Mouse (Mus musculus) MEL (cell line): Measurements from ENCODE around the gene Gpatch1. TPM values are rescaled to one million over a fixed set of nuclear protein-coding genes. Genes with fewer than 3 reads are reported as not detected.

Experiments
- DNase-seq: peaks from one replicate; pipeline ENCODE4 v3.0.0; 2011; ENCODE audit warnings: low read depth, low spot score
- H3K27ac ChIP-seq: 2 replicates; pipeline ENCODE4 v1.5.1; 2012; ENCODE audit warnings: low read depth, mild to moderate bottlenecking, control low read depth, low read length, moderate library complexity; ENCODE audit not compliant: control insufficient read depth
- H3K27me3 ChIP-seq, 2 experiments: fragments of 150-350 bp in 1 of 2; sonication (generic) in 1 of 2; 2 replicates each; pipeline ENCODE4 v1.6.1; 2012; ENCODE audit warnings: low read length in 2 of 2, mild to moderate bottlenecking in 2 of 2, improper control_type of control experiment in 1 of 2, moderate library complexity in 1 of 2; ENCODE audit not compliant: insufficient read depth in 2 of 2, control insufficient read depth in 1 of 2
- H3K36me3 ChIP-seq, 2 experiments: 2 replicates each; pipeline ENCODE4 v1.6.1; 2012 to 2014; ENCODE audit warnings: low read length in 2 of 2, improper control_type of control experiment in 1 of 2, inconsistent platforms in 1 of 2, mild to moderate bottlenecking in 1 of 2; ENCODE audit not compliant: insufficient read depth in 2 of 2, control insufficient read depth in 1 of 2
- H3K4me1 ChIP-seq, 2 experiments: fragments of 150-350 bp in 1 of 2; sonication (generic) in 1 of 2; 2 replicates each; pipeline ENCODE4 v1.6.1; 2012; ENCODE audit warnings: low read length in 2 of 2, improper control_type of control experiment in 1 of 2, mild to moderate bottlenecking in 1 of 2; ENCODE audit not compliant: insufficient read depth in 2 of 2, control insufficient read depth in 1 of 2
- H3K4me3 ChIP-seq, 2 experiments: fragments of 150-350 bp in 1 of 2; sonication (generic) in 1 of 2; 2 replicates each; pipeline ENCODE4 v1.5.1; 2012; ENCODE audit warnings: low read depth in 2 of 2, low read length in 2 of 2, mild to moderate bottlenecking in 2 of 2, moderate library complexity in 2 of 2, control low read depth in 1 of 2, improper control_type of control experiment in 1 of 2; ENCODE audit not compliant: control insufficient read depth in 1 of 2, insufficient read depth in 1 of 2
- H3K79me2 ChIP-seq: 2 replicates; pipeline ENCODE4 v1.6.1; 2012; ENCODE audit warnings: mild to moderate bottlenecking, low read length, moderate library complexity; ENCODE audit not compliant: control insufficient read depth, poor library complexity, insufficient read depth
- H3K9ac ChIP-seq: 2 replicates; pipeline ENCODE4 v1.6.1; 2012; ENCODE audit warnings: low read depth, mild to moderate bottlenecking, control low read depth, low read length, moderate library complexity; ENCODE audit not compliant: control insufficient read depth, poor library complexity, severe bottlenecking
- H3K9me3 ChIP-seq: fragments of 150-350 bp; sonication (generic); replicated peaks from 2 replicates; pipeline ENCODE4 v1.6.1; 2012; ENCODE audit warnings: mild to moderate bottlenecking, low read length, improper control_type of control experiment, moderate library complexity; ENCODE audit not compliant: insufficient read depth
- BHLHE40 ChIP-seq: IDR thresholded peaks from 2 replicates; pipeline ENCODE4 v1.6.1; 2012; ENCODE audit warnings: low read depth, mild to moderate bottlenecking, inconsistent platforms, low read length, improper control_type of control experiment, borderline replicate concordance
- CHD1 ChIP-seq: IDR thresholded peaks from 2 replicates; pipeline ENCODE4 v1.6.1; 2012; ENCODE audit warnings: low read depth, mild to moderate bottlenecking, inconsistent platforms, low read length, improper control_type of control experiment
- CHD2 ChIP-seq: IDR thresholded peaks from 2 replicates; pipeline ENCODE4 v1.6.1; 2011; ENCODE audit warnings: low read length, improper control_type of control experiment
- CTCF ChIP-seq, 3 experiments: IDR thresholded peaks in 2 of 3; conservative IDR thresholded peaks in 1 of 3; 2 replicates each; pipeline ENCODE4 v1.5.1; 2011 to 2012; ENCODE audit warnings: low read length in 3 of 3, low read depth in 2 of 3, mild to moderate bottlenecking in 2 of 3, improper control_type of control experiment in 1 of 3, inconsistent platforms in 1 of 3, mixed read lengths in 1 of 3, moderate library complexity in 1 of 3; ENCODE audit not compliant: control insufficient read depth in 1 of 3, insufficient read depth in 1 of 3, poor library complexity in 1 of 3, severe bottlenecking in 1 of 3
- E2F4 ChIP-seq: IDR thresholded peaks from 2 replicates; pipeline ENCODE4 v1.6.1; 2011; ENCODE audit warnings: low read depth, low read length, improper control_type of control experiment, borderline replicate concordance
- ELF1 ChIP-seq: IDR thresholded peaks from 2 replicates; pipeline ENCODE4 v1.6.1; 2014; ENCODE audit warnings: low read depth, mild to moderate bottlenecking, inconsistent platforms, low read length, improper control_type of control experiment, moderate library complexity
- EP300 ChIP-seq, 2 experiments: IDR thresholded peaks; 2 replicates each; pipeline ENCODE4 v1.6.1; 2011; ENCODE audit warnings: improper control_type of control experiment in 2 of 2, low read length in 2 of 2, low read depth in 1 of 2, mild to moderate bottlenecking in 1 of 2
- ETS1 ChIP-seq: IDR thresholded peaks from 2 replicates; pipeline ENCODE4 v1.6.1; 2012; ENCODE audit warnings: low read depth, mild to moderate bottlenecking, inconsistent platforms, low read length, improper control_type of control experiment, moderate library complexity
- GABPA ChIP-seq: IDR thresholded peaks from 2 replicates; pipeline ENCODE4 v1.6.1; 2012; ENCODE audit warnings: low read depth, mild to moderate bottlenecking, inconsistent platforms, low read length, improper control_type of control experiment, moderate library complexity
- GATA1 ChIP-seq: IDR thresholded peaks from 2 replicates; pipeline ENCODE4 v1.6.1; 2011; ENCODE audit warnings: low read depth, low read length, improper control_type of control experiment
- HCFC1 ChIP-seq: IDR thresholded peaks from 2 replicates; pipeline ENCODE4 v1.6.1; 2012; ENCODE audit warnings: low read depth, mild to moderate bottlenecking, inconsistent platforms, low read length, improper control_type of control experiment, moderate library complexity
- JUND ChIP-seq: IDR thresholded peaks from 2 replicates; pipeline ENCODE4 v1.6.1; 2011; ENCODE audit warnings: low read depth, mild to moderate bottlenecking, improper control_type of control experiment, low read length
- KAT2A ChIP-seq: conservative IDR thresholded peaks from 2 replicates; pipeline ENCODE4 v1.6.1; 2012; ENCODE audit warnings: low read depth, low read length, improper control_type of control experiment, inconsistent platforms
- MAZ ChIP-seq: IDR thresholded peaks from 2 replicates; pipeline ENCODE4 v1.6.1; 2012; ENCODE audit warnings: low read depth, mild to moderate bottlenecking, inconsistent platforms, low read length, improper control_type of control experiment
- MEF2A ChIP-seq: IDR thresholded peaks from 2 replicates; pipeline ENCODE4 v1.6.1; 2014; ENCODE audit warnings: low read depth, mild to moderate bottlenecking, inconsistent platforms, low read length, improper control_type of control experiment; ENCODE audit not compliant: poor library complexity, insufficient replicate concordance, severe bottlenecking; ENCODE audit errors: extremely low read depth
- MXI1 ChIP-seq: IDR thresholded peaks from 2 replicates; pipeline ENCODE4 v1.6.1; 2011; ENCODE audit warnings: mild to moderate bottlenecking, low read depth, low read length, improper control_type of control experiment
- MYB ChIP-seq: IDR thresholded peaks from 2 replicates; pipeline ENCODE4 v1.6.1; 2011; ENCODE audit warnings: mild to moderate bottlenecking, low read depth, low read length, improper control_type of control experiment
- MYC ChIP-seq: IDR thresholded peaks from 2 replicates; pipeline ENCODE4 v1.6.1; 2011; ENCODE audit warnings: low read depth, mild to moderate bottlenecking, low read length, improper control_type of control experiment, moderate library complexity
- NELFE ChIP-seq: IDR thresholded peaks from 2 replicates; pipeline ENCODE4 v1.6.1; 2011; ENCODE audit warnings: low read depth, low read length, improper control_type of control experiment
- NRF1 ChIP-seq: IDR thresholded peaks from 2 replicates; pipeline ENCODE4 v1.6.1; 2014; ENCODE audit warnings: low read depth, mild to moderate bottlenecking, inconsistent platforms, low read length, improper control_type of control experiment, moderate library complexity; ENCODE audit not compliant: poor library complexity, insufficient read depth, severe bottlenecking
- POLR2A ChIP-seq, 2 experiments: IDR thresholded peaks; 2 replicates each; pipeline ENCODE4 v1.6.1; 2011 to 2012; ENCODE audit warnings: low read length in 2 of 2, mild to moderate bottlenecking in 2 of 2, control low read depth in 1 of 2, improper control_type of control experiment in 1 of 2, low read depth in 1 of 2, moderate library complexity in 1 of 2; ENCODE audit not compliant: control insufficient read depth in 1 of 2, insufficient read depth in 1 of 2, poor library complexity in 1 of 2
- POLR2AphosphoS2 ChIP-seq: IDR thresholded peaks from 2 replicates; pipeline ENCODE4 v1.6.1; 2011; ENCODE audit warnings: low read length, improper control_type of control experiment
- POLR2AphosphoS5 ChIP-seq: IDR thresholded peaks from 2 replicates; pipeline ENCODE4 v1.6.1; 2012; ENCODE audit warnings: low read depth, borderline replicate concordance, mild to moderate bottlenecking, inconsistent platforms, low read length, moderate library complexity, mixed read lengths
- RAD21 ChIP-seq: IDR thresholded peaks from 2 replicates; pipeline ENCODE4 v1.6.1; 2011; ENCODE audit warnings: mild to moderate bottlenecking, low read depth, low read length, improper control_type of control experiment
- RCOR1 ChIP-seq: IDR thresholded peaks from 2 replicates; pipeline ENCODE4 v1.6.1; 2012; ENCODE audit warnings: low read depth, mild to moderate bottlenecking, inconsistent platforms, low read length, improper control_type of control experiment
- SIN3A ChIP-seq: IDR thresholded peaks from 2 replicates; pipeline ENCODE4 v1.6.1; 2012; ENCODE audit warnings: low read length, improper control_type of control experiment, inconsistent platforms
- SMC3 ChIP-seq: IDR thresholded peaks from 2 replicates; pipeline ENCODE4 v1.6.1; 2011; ENCODE audit warnings: low read depth, low read length, improper control_type of control experiment
- TAL1 ChIP-seq: IDR thresholded peaks from 2 replicates; pipeline ENCODE4 v1.6.1; 2012; ENCODE audit warnings: mild to moderate bottlenecking, inconsistent platforms, low read length, moderate library complexity, mixed read lengths
- TBP ChIP-seq: IDR thresholded peaks from 2 replicates; pipeline ENCODE4 v1.8.0; 2011; ENCODE audit warnings: low read depth, low read length, improper control_type of control experiment
- TCF12 ChIP-seq: IDR thresholded peaks from 2 replicates; pipeline ENCODE4 v1.6.1; 2014; ENCODE audit warnings: low read depth, mild to moderate bottlenecking, inconsistent platforms, low read length, improper control_type of control experiment, moderate library complexity
- UBTF ChIP-seq: IDR thresholded peaks from 2 replicates; pipeline ENCODE4 v1.6.1; 2012; ENCODE audit warnings: low read depth, mild to moderate bottlenecking, inconsistent platforms, low read length, improper control_type of control experiment, moderate library complexity, borderline replicate concordance; ENCODE audit not compliant: insufficient read depth
- USF1 ChIP-seq: IDR thresholded peaks from 2 replicates; pipeline ENCODE4 v1.6.1; 2014; ENCODE audit warnings: low read depth, mild to moderate bottlenecking, inconsistent platforms, low read length, improper control_type of control experiment, moderate library complexity
- USF2 ChIP-seq, 2 experiments: IDR thresholded peaks; 2 replicates each; pipeline ENCODE4 v1.6.1; 2011 to 2012; ENCODE audit warnings: improper control_type of control experiment in 2 of 2, low read length in 2 of 2, borderline replicate concordance in 1 of 2, inconsistent platforms in 1 of 2, low read depth in 1 of 2, mild to moderate bottlenecking in 1 of 2; ENCODE audit not compliant: insufficient read depth in 1 of 2
- ZC3H11A ChIP-seq: IDR thresholded peaks from 2 replicates; pipeline ENCODE4 v1.6.1; 2012; ENCODE audit warnings: low read depth, mild to moderate bottlenecking, inconsistent platforms, low read length, improper control_type of control experiment
- ZKSCAN1 ChIP-seq: IDR thresholded peaks from 2 replicates; pipeline ENCODE4 v1.6.1; 2012; ENCODE audit warnings: low read depth, mild to moderate bottlenecking, inconsistent platforms, low read length, improper control_type of control experiment, moderate library complexity
- ZMIZ1 ChIP-seq: IDR thresholded peaks from 2 replicates; pipeline ENCODE4 v1.6.1; 2012; ENCODE audit warnings: low read depth, mild to moderate bottlenecking, inconsistent platforms, low read length, improper control_type of control experiment, moderate library complexity
- polyA plus RNA-seq, 2 experiments: library from polyadenylated mRNA; stranded (reverse) in 1 of 2; unstranded in 1 of 2; fragments of >175 nt in 1 of 2; fragments of >200 nt in 1 of 2; gene quantifications; 2 replicates each; pipeline versions ENCODE4 v1.2.1 to v1.2.4; 2012; ENCODE audit warnings: low replicate concordance in 2 of 2, low read depth in 1 of 2; ENCODE audit not compliant: insufficient read length in 2 of 2, insufficient read depth in 1 of 2, missing spikeins in 1 of 2
- total RNA-seq: library from RNA; depleted of rRNA; stranded (reverse); fragments of 300-350 nt; gene quantifications from 2 replicates; pipeline ENCODE4 v1.2.3, GENCODE M21; 2012

The Gpatch1 gene
- total and polyA plus RNA-seq, 3 experiments: 8.5 to 13.4 TPM; not detected in 1

GRCm38 (mm10) chr7:35269443-35270024 is 48.7 kb downstream of the Gpatch1 start:
- peak overlapping the region; percentile 32 to 71 for H3K4me3 ChIP-seq
- no peaks in the 10 kb centered on the region for H3K79me2 ChIP-seq
- peak overlapping the region; percentile 33 for H3K9ac ChIP-seq
- H3K36me3 ChIP-seq: no peaks in the 10 kb centered on the region
- H3K4me1 ChIP-seq: peaks cover 0 to 6% of the 10 kb centered on the region in 2 experiments; a peak in 2 of 4 replicates
- no peaks in the 10 kb centered on the region for H3K9me3 ChIP-seq
- peak overlapping the region; percentile 10 for H3K27ac ChIP-seq
- no peaks in the 10 kb centered on the region for H3K27me3 ChIP-seq
- peak; percentile 79 for DNase-seq
- TF ChIP-seq POLR2A (IDR thresholded peaks at IDR 0.05; ENCODE audit: control insufficient read depth in 1 of 2, insufficient read depth in 1 of 2, low read depth in 1 of 2, low read length in 2 of 2, poor library complexity in 1 of 2) (peak in 1 of 2 experiments; percentile 38; a peak in 2 of 4 replicates), ZC3H11A (0 out of 2 replicates have a peak, but pooled peaks have one; percentile 3), GABPA (no peak), POLR2AphosphoS5 (no peak), CHD1 (no peak), MEF2A (no peak), JUND (no peak), GATA1 (no peak), HCFC1 (no peak), E2F4 (no peak), USF1 (no peak), EP300 (IDR thresholded peaks at IDR 0.05; ENCODE audit: low read depth in 1 of 2, low read length in 2 of 2) (0 out of 4 replicates have a peak, but pooled peaks have one; percentile 16 to 17), ZMIZ1 (no peak), ZKSCAN1 (no peak), SIN3A (0 out of 2 replicates have a peak, but pooled peaks have one; percentile 46), NRF1 (no peak), KAT2A (no peak), CTCF (IDR thresholded peaks at IDR 0.05 in 2 of 3, conservative IDR thresholded peaks at IDR 0.05 in 1 of 3; ENCODE audit: control insufficient read depth in 1 of 3, insufficient read depth in 1 of 3, low read depth in 2 of 3, low read length in 3 of 3, poor library complexity in 1 of 3, severe bottlenecking in 1 of 3) (peak; percentile 33 to 43 (median 37); a peak in 4 of 6 replicates), RAD21 (no peak), MXI1 (peak; percentile 57), POLR2AphosphoS2 (no peak), NELFE (no peak; the same call in none of the 2 replicates), ETS1 (no peak), TBP (no peak), MYB (no peak), CHD2 (no peak), BHLHE40 (peak; percentile 68), TAL1 (no peak), RCOR1 (no peak), USF2 (IDR thresholded peaks at IDR 0.05; ENCODE audit: borderline replicate concordance in 1 of 2, insufficient read depth in 1 of 2, low read depth in 1 of 2, low read length in 2 of 2) (no peak), MAZ (no peak), SMC3 (no peak), MYC (peak; percentile 61; the same call in 1 of the 2 replicates), ELF1 (peak; percentile 37; the same call in 1 of the 2 replicates), TCF12 (no peak), UBTF (no peak)
